Mouse (Mus musculus): ENCODE measurements around the gene Afp. TPM values are rescaled to one million over a fixed set of nuclear protein-coding genes. Genes with fewer than 3 reads are reported as not detected.

The Afp gene
- polyA plus RNA-seq, 1 experiment from 2014 or later, result not detected

DNA sequence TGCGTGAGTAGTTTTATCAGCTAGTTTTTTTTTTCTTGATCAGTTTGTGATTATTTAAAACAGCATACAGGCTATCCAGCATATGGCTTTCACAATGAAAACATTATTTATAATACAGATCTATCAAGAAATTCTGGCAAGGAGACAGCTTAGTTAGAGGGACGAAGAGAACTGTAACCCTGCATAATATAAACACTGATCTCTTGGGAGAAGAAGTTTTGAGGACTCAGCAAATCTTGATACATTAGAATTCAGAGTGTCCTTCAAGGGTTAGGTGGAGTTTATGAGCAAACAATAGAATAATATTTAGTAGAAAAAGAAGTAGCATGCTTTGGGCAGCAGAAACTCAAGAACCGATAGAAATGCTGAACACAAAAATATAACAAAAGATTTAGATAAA lies 19.7 kb upstream of the Afp start:
- no peak for ATAC-seq (ENCODE audit: low FRiP score)
- Histone ChIP-seq H3K4me1 (replicated peaks; ENCODE audit: control insufficient read depth, insufficient read depth, low read length) (no peaks in the 10 kb centered on the region), H3K9ac (ENCODE audit: low read depth, low read length) (no peak overlapping the region), H3K27me3 (ENCODE audit: control insufficient read depth, insufficient read depth, low read length) (no peaks in the 10 kb centered on the region), H3K4me3 (ENCODE audit: low read depth, low read length) (no peak overlapping the region), H3K27ac (ENCODE audit: low read depth, low read length) (no peak overlapping the region), H3K36me3 (ENCODE audit: control insufficient read depth, insufficient read depth, low read length) (no peaks in the 10 kb centered on the region), H3K4me2 (replicated peaks; ENCODE audit: low read depth, low read length) (no peak overlapping the region), H3K9me3 (ENCODE audit: control insufficient read depth, low read length) (no peaks in the 10 kb centered on the region)
- WGBS, result 92% methylated on average over 3 of the region's 3 CpGs
- DNase-seq (ENCODE audit: low spot score), result no peak

DNA sequence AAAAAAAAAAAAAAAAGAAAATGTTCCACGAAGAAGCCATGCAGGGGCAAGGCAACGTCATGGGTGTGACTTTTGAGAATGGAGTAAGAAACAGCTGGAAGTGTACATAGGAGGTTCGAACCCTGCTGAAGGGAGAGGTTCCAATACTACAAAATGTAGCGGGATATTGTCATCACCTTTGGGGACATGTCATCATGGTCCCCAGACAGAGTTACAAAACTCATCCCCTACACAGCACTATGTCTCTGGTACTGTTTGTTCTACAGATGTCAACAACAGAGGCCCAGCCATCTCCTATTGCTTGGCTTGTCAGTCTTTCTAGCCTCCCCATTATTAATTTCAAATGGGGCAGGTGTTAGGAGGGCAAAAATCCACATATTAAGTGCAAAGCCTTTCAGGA lies 16.6 kb upstream of the Afp start:
- no peak for ATAC-seq (ENCODE audit: low FRiP score)
- WGBS, result 92% methylated on average over 4 of the region's 4 CpGs
- H3K4me2 ChIP-seq (replicated peaks; ENCODE audit: low read depth, low read length), result no peak overlapping the region
- no peak for DNase-seq (ENCODE audit: low spot score)
- no peaks in the 10 kb centered on the region for H3K36me3 ChIP-seq (ENCODE audit: control insufficient read depth, insufficient read depth, low read length)
- no peaks in the 10 kb centered on the region for H3K4me1 ChIP-seq (replicated peaks; ENCODE audit: control insufficient read depth, insufficient read depth, low read length)
- H3K4me3 ChIP-seq (ENCODE audit: low read depth, low read length), result no peak overlapping the region
- no peaks in the 10 kb centered on the region for H3K9me3 ChIP-seq (ENCODE audit: control insufficient read depth, low read length)
- H3K27me3 ChIP-seq (ENCODE audit: control insufficient read depth, insufficient read depth, low read length), result no peaks in the 10 kb centered on the region
- H3K9ac ChIP-seq (ENCODE audit: low read depth, low read length), result no peak overlapping the region
- no peak overlapping the region for H3K27ac ChIP-seq (ENCODE audit: low read depth, low read length)

DNA sequence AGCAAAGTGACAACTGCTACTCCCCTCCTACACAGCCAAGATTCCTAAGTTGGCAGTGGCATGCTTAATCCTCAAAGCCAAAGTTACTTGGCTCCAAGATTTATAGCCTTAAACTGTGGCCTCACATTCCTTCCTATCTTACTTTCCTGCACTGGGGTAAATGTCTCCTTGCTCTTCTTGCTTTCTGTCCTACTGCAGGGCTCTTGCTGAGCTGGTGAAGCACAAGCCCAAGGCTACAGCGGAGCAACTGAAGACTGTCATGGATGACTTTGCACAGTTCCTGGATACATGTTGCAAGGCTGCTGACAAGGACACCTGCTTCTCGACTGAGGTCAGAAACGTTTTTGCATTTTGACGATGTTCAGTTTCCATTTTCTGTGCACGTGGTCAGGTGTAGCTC lies 16.2 kb upstream of the Afp start:
- Histone ChIP-seq H3K4me3 (ENCODE audit: low read depth, low read length) (no peak overlapping the region), H3K36me3 (ENCODE audit: control insufficient read depth, insufficient read depth, low read length) (no peaks in the 10 kb centered on the region), H3K4me1 (replicated peaks; ENCODE audit: control insufficient read depth, insufficient read depth, low read length) (no peaks in the 10 kb centered on the region), H3K9ac (ENCODE audit: low read depth, low read length) (no peak overlapping the region), H3K27me3 (ENCODE audit: control insufficient read depth, insufficient read depth, low read length) (no peaks in the 10 kb centered on the region), H3K9me3 (ENCODE audit: control insufficient read depth, low read length) (no peaks in the 10 kb centered on the region), H3K4me2 (replicated peaks; ENCODE audit: low read depth, low read length) (no peak overlapping the region), H3K27ac (ENCODE audit: low read depth, low read length) (no peak overlapping the region)
- DNase-seq (ENCODE audit: low spot score) (no peak), ATAC-seq (ENCODE audit: low FRiP score) (no peak)
- WGBS, result 90% methylated on average over 5 of the region's 5 CpGs

DNA sequence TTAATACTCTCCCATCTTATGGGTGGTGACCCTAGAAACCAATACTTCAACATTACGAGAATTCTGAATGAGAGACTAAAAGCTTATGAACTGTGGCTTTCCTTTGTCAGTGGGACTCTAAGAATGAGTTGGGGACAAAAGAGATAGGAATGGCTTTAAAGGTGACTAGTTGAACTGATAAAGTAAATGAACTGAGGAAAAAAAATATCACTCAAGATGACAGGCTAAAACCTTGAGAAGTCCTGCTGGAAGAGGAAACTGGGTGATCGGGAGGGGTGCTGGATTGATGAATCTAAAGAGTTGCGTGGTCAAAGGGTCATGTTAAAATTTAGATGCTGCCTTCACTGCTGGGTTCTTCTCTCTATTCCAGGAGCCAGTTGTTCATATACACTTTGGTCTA lies 13.8 kb upstream of the Afp start:
- no peaks in the 10 kb centered on the region for H3K9me3 ChIP-seq (ENCODE audit: control insufficient read depth, low read length)
- 89% methylated on average over 3 of the region's 3 CpGs for WGBS
- H3K4me3 ChIP-seq (ENCODE audit: low read depth, low read length), result no peak overlapping the region
- no peak for DNase-seq (ENCODE audit: low spot score)
- no peaks in the 10 kb centered on the region for H3K36me3 ChIP-seq (ENCODE audit: control insufficient read depth, insufficient read depth, low read length)
- no peak overlapping the region for H3K4me2 ChIP-seq (replicated peaks; ENCODE audit: low read depth, low read length)
- no peaks in the 10 kb centered on the region for H3K27me3 ChIP-seq (ENCODE audit: control insufficient read depth, insufficient read depth, low read length)
- no peaks in the 10 kb centered on the region for H3K4me1 ChIP-seq (replicated peaks; ENCODE audit: control insufficient read depth, insufficient read depth, low read length)
- no peak for ATAC-seq (ENCODE audit: low FRiP score)
- H3K27ac ChIP-seq (ENCODE audit: low read depth, low read length), result no peak overlapping the region
- no peak overlapping the region for H3K9ac ChIP-seq (ENCODE audit: low read depth, low read length)

DNA sequence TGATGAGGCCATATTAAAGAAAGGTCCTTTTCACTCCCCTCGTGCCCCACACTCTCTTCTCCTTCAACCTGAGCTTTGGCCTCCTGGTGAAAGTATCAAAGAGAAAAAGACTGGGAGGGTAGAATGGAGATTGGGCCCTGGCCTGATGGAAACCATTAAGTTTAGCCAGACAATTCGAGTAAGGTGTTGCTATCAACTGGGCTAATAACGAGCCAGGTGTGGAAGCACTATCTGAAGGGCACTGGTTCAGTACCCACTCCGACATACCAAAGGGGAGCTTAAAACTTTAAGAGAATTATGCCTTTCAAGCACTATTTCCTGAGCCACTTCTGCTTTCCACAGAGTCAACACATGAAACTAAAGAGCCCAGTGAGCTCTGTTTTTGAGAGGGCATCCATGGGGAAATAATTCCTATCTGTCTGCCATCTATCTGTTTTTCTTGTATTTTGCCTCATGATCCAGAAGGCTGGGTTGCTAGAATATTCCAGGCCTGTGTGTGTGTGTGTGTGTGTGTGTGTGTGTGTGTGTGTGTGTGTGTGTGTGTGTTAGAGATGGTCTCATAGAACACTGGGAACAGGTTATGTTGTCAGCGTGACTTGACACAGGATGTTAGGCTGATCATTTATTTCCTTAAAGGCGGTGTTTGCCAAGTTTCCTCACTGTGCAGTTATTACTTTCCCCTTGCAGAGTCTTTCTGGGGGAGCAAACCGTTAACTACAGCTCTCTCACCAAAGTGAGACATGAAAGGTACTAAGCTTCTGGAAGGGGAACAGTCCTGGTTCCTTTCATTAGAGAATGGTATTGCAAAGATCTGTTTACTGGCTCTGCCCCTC lies 13.0 kb upstream of the Afp start:
- H3K27ac ChIP-seq (ENCODE audit: low read depth, low read length), result no peak overlapping the region
- no peaks in the 10 kb centered on the region for H3K36me3 ChIP-seq (ENCODE audit: control insufficient read depth, insufficient read depth, low read length)
- H3K27me3 ChIP-seq (ENCODE audit: control insufficient read depth, insufficient read depth, low read length), result no peaks in the 10 kb centered on the region
- H3K4me1 ChIP-seq (replicated peaks; ENCODE audit: control insufficient read depth, insufficient read depth, low read length), result no peaks in the 10 kb centered on the region
- 85% methylated on average over 7 of the region's 7 CpGs for WGBS
- H3K9me3 ChIP-seq (ENCODE audit: control insufficient read depth, low read length), result no peaks in the 10 kb centered on the region
- DNase-seq (ENCODE audit: low spot score), result no peak
- no peak overlapping the region for H3K4me3 ChIP-seq (ENCODE audit: low read depth, low read length)
- no peak for ATAC-seq (ENCODE audit: low FRiP score)
- H3K4me2 ChIP-seq (replicated peaks; ENCODE audit: low read depth, low read length), result no peak overlapping the region
- H3K9ac ChIP-seq (ENCODE audit: low read depth, low read length), result no peak overlapping the region

DNA sequence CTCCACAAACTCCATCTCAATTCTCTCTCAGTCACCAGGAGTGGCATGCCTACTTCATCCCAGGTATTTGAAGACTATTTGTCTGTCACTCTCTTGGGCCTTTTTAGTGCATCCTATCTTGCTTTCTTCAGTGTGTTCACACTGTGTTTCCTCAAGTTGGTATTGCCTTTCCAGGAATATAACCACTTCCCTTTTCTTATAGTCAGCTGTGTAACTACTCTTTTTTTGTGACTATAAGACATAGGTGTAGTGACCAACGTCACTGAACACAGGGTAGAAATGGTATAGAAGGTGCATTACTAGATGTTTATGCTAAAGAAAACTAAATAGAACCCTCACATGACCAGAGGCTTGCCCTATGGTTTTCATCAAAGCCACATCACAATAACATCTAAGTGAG lies 11.7 kb upstream of the Afp start:
- no peak for DNase-seq (ENCODE audit: low spot score)
- no peak overlapping the region for H3K4me2 ChIP-seq (replicated peaks; ENCODE audit: low read depth, low read length)
- H3K9me3 ChIP-seq (ENCODE audit: control insufficient read depth, low read length), result no peaks in the 10 kb centered on the region
- no peak for ATAC-seq (ENCODE audit: low FRiP score)
- H3K9ac ChIP-seq (ENCODE audit: low read depth, low read length), result no peak overlapping the region
- no peaks in the 10 kb centered on the region for H3K27me3 ChIP-seq (ENCODE audit: control insufficient read depth, insufficient read depth, low read length)
- no peaks in the 10 kb centered on the region for H3K4me1 ChIP-seq (replicated peaks; ENCODE audit: control insufficient read depth, insufficient read depth, low read length)
- H3K27ac ChIP-seq (ENCODE audit: low read depth, low read length), result no peak overlapping the region
- 97% methylated on average over 1 of the region's 1 CpGs for WGBS
- no peaks in the 10 kb centered on the region for H3K36me3 ChIP-seq (ENCODE audit: control insufficient read depth, insufficient read depth, low read length)
- no peak overlapping the region for H3K4me3 ChIP-seq (ENCODE audit: low read depth, low read length)

DNA sequence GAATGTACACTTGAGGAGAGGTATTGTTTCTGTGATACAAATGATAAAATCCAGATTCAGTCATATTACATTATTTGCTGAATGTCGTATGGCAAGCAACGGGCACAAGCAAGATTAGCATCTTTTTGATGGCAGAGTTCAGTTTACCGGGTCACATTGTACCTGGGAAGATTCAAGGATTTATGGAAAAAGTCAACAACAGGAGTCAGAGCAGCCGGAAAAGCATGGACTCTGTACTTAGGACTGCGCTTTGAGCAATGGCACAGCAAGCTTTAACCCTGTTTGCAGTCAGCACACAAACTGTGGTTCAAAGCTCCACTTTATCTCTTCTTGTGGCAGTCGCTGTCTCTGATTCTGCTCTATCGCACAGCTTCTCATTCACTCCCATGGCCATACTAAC lies 4.9 kb upstream of the Afp start:
- Histone ChIP-seq H3K9me3 (ENCODE audit: control insufficient read depth, low read length) (no peaks in the 10 kb centered on the region), H3K36me3 (ENCODE audit: control insufficient read depth, insufficient read depth, low read length) (no peaks in the 10 kb centered on the region), H3K4me1 (replicated peaks; ENCODE audit: control insufficient read depth, insufficient read depth, low read length) (no peaks in the 10 kb centered on the region), H3K27ac (ENCODE audit: low read depth, low read length) (no peak overlapping the region), H3K9ac (ENCODE audit: low read depth, low read length) (no peak overlapping the region), H3K4me3 (ENCODE audit: low read depth, low read length) (no peak overlapping the region), H3K27me3 (ENCODE audit: control insufficient read depth, insufficient read depth, low read length) (no peaks in the 10 kb centered on the region), H3K4me2 (replicated peaks; ENCODE audit: low read depth, low read length) (no peak overlapping the region)
- ATAC-seq (ENCODE audit: low FRiP score) (no peak), DNase-seq (ENCODE audit: low spot score) (no peak)
- WGBS, result 95% methylated on average over 7 of the region's 7 CpGs

DNA sequence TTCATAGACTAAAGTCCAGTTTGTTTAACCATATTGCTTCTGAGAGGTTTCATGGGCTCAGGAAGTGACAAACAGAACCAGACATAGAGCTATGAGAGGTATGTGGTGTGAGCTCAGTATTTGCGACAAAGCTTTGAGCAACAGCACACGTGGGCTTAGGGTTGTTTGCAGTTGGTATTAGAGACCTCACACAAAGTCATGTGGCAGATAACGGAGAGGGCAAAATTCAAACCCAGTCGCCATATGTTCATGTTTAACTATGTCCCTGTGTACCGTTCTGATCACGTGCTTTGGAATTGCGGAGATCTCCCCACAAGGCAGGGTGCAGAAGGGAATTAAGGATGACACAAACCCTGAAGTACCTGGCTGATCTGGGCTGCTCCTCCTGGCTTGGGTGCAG lies 2.2 kb upstream of the Afp start:
- H3K9ac ChIP-seq (ENCODE audit: low read depth, low read length), result no peak overlapping the region
- H3K9me3 ChIP-seq (ENCODE audit: control insufficient read depth, low read length), result no peaks in the 10 kb centered on the region
- WGBS, result 91% methylated on average over 7 of the region's 7 CpGs
- DNase-seq (ENCODE audit: low spot score) (no peak), ATAC-seq (ENCODE audit: low FRiP score) (no peak)
- H3K4me3 ChIP-seq (ENCODE audit: low read depth, low read length), result no peak overlapping the region
- H3K36me3 ChIP-seq (ENCODE audit: control insufficient read depth, insufficient read depth, low read length), result no peaks in the 10 kb centered on the region
- H3K27ac ChIP-seq (ENCODE audit: low read depth, low read length), result no peak overlapping the region
- no peaks in the 10 kb centered on the region for H3K4me1 ChIP-seq (replicated peaks; ENCODE audit: control insufficient read depth, insufficient read depth, low read length)
- no peak overlapping the region for H3K4me2 ChIP-seq (replicated peaks; ENCODE audit: low read depth, low read length)
- no peaks in the 10 kb centered on the region for H3K27me3 ChIP-seq (ENCODE audit: control insufficient read depth, insufficient read depth, low read length)

DNA sequence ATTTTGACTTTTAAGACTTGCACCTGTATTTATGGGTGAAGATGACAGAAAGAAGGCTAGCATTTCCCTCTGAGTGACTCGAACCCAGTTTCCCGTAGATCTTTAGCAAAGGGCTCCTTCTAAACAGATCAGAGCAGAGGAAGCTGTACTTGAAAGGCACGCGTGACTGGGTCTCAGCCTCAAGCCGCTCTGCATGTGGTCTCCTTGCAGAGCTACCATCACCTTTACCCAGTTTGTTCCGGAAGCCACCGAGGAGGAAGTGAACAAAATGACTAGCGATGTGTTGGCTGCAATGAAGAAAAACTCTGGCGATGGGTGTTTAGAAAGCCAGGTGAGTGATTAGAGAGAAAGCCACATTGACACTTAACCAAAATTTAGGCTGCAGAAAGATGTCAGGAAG lies 1.9 kb downstream of the Afp start:
- ATAC-seq (ENCODE audit: low FRiP score) (no peak), DNase-seq (ENCODE audit: low spot score) (no peak)
- WGBS, result 75% methylated on average over 9 of the region's 9 CpGs
- no peaks in the 10 kb centered on the region for H3K9me3 ChIP-seq (ENCODE audit: control insufficient read depth, low read length)
- H3K27me3 ChIP-seq (ENCODE audit: control insufficient read depth, insufficient read depth, low read length), result no peaks in the 10 kb centered on the region
- H3K4me1 ChIP-seq (replicated peaks; ENCODE audit: control insufficient read depth, insufficient read depth, low read length), result no peaks in the 10 kb centered on the region
- H3K27ac ChIP-seq (ENCODE audit: low read depth, low read length), result no peak overlapping the region
- no peak overlapping the region for H3K4me3 ChIP-seq (ENCODE audit: low read depth, low read length)
- no peak overlapping the region for H3K4me2 ChIP-seq (replicated peaks; ENCODE audit: low read depth, low read length)
- H3K36me3 ChIP-seq (ENCODE audit: control insufficient read depth, insufficient read depth, low read length), result no peaks in the 10 kb centered on the region
- no peak overlapping the region for H3K9ac ChIP-seq (ENCODE audit: low read depth, low read length)
